Mouse (Mus musculus) gastrocnemius, adult 8-10 months (tissue): ENCODE measurements around the gene Slc2a5. TPM values are rescaled to one million over a fixed set of nuclear protein-coding genes. Genes with fewer than 3 reads are reported as not detected.

Experiments
- DNase-seq, 2 experiments: peaks; one replicate each; pipeline ENCODE4 v3.0.0; 2022; ENCODE audit warnings: low spot score in 2 of 2
- total RNA-seq, 4 experiments: library from RNA; stranded (reverse); gene quantifications; 2 replicates each; pipeline ENCODE4 v1.2.4; 2022

The Slc2a5 gene
- total RNA-seq, result not detected

DNA sequence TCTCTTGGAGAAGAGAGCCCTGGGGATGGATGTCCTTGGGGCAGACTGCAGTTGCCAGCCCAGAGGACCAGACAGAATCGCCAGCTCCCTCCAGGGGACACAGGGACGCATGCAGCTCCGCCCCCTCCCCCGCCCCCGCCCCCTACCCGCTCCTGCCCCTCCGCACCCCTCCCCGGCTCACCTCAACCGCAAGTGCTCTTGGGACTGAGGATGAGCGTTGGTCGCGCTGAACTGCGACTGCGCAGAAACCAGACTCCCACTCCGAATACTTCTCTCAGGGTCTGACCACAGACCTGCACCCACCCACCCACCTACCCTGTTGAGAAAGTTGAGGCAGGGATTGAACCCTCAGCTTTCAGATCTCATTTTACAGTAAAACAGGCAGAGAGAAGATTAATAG, at the start of gene Slc2a5:
Gene Slc2a5, plus strand, starts transcription at position 229 of the 400 bp plus-strand sequence.
- DNase-seq, result no peak

GRCm38 (mm10) chr4:150070136-150070535, 48.9 kb upstream of the Slc2a5 start:
- no peak for DNase-seq

DNA sequence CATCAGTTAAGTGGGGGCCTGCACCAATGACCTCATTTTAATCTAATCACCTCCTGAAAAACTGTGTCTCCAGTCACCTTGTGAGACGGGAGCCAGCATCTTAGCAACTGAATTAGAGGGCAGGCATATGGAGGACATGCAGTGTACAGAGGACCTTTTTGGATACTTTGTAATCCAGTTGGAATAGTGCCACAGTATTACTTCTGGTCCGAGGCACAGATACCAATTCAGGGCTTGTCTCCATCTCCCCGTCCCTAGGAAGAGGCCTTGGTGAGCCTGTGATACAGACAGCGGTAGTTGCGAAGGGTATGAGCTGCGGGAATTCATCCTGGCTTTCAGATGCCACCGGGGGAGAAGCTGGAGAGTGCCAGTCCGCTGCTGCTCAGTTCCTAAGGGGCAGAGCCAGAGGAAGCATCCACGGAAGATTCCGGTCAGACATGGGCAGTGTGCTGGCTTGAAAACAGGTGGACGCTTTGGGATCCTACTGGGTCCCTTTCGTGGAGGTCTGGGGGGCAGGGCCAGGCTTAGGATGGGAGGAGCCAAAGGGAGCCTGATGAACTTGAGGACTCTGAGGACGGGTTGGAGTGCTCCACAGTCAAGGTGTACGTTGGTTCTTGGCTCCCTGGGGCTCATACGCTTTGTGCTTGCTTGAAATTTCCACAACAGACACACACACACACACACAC, 46.5 kb upstream of the Slc2a5 start:
- DNase-seq, result no peak

DNA sequence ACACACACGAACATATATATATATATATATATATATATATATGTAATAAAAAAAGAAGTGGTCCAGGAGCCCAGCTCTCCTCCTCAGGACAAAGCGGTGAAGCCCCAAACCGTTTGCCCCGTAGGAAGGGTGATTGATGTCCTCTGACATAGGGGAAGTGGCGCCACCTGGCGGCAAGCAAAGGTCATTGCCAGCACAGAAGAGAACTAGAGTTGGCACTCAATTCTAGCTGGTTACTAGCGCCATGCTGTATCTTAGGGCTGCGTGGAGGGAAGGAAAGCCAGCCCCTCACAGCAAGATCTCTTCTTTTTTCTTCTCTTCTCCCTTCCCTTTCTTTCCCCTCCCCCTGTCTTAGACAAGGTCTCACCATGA, 46.0 kb upstream of the Slc2a5 start:
- no peak for DNase-seq

GRCm38 (mm10) chr4:150075350-150075749, 43.7 kb upstream of the Slc2a5 start:
- no peak for DNase-seq

DNA sequence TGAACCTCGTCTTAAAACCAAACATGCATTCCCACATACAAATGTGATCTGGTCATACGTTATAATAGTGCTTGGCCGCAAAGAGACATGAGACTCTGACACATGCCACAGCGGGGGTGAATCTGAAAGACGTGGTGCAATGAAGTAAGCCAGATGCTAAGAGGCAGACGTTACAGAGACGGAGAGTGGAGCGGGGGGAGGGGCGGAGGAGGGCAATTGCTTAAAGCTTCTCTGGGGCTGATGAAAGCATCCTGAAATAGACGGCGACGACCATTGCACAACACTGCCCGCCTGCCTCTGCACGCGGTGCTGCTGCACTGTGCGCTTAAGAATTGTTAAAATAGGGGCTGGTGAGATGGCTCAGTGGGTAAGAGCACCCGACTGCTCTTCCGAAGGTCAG, 42.9 kb upstream of the Slc2a5 start:
- no peak for DNase-seq

GRCm38 (mm10) chr4:150078646-150079045, 40.4 kb upstream of the Slc2a5 start:
- DNase-seq, result no peak

GRCm38 (mm10) chr4:150079244-150079643, 39.8 kb upstream of the Slc2a5 start:
- DNase-seq, result no peak

- no peak for DNase-seq
These were observed 38.6 kb upstream of the Slc2a5 start for GRCm38 (mm10) chr4:150080330-150080967.

- DNase-seq, result no peak
These were observed 33.7 kb upstream of the Slc2a5 start for GRCm38 (mm10) chr4:150085366-150085765.

DNA sequence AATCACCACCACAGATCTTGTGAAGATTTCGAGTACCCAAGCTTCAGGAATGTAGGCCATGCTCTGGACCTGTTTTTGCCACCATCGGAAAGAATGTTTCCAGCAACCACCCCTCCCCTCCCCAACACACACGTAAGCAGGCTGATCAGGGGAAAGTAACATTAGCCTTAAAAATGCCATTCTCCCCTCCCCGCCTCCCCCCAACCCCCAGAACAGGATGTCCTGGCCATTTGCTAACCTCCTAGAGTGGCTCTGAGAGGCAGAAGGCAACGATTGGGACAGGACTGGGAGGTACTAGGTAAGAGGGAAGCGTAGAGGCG, 32.3 kb upstream of the Slc2a5 start:
- DNase-seq, result no peak

- DNase-seq, result peak; percentile 91 to 92
These were observed 31.8 kb upstream of the Slc2a5 start, which contains the start of gene Gpr157 for GRCm38 (mm10) chr4:150087161-150087889. Gpr157 (plus strand) TSS chr4:150087365.

DNA sequence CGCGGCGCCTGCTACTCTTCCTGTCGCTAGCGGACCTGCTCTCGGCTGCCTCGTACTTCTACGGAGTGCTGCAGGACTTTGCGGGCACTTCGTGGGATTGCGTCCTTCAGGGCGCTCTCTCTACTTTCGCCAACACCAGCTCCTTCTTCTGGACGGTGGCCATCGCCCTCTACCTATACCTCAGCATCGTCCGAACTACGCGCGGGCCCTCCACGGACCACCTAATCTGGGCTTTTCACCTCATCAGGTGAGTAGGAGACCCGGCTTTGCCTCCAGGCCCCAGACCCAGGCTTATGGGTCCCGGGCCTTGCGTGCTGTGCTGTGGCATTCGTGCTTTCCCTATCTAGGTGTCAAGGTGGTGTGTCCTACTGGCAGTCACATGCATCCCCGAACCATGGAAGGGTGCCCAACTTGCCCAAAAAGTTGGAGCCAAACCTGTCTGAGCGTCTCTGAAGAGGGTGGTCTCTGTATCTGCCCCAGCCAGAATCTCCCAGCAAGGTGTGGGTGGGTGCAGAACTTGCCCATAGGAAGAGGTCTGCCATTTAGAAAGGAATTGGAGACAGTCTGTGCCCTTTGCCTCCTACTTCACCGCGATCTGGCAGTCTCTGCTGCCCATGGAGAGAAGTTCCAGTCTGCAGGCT, 31.1 kb upstream of the Slc2a5 start:
- no peak for DNase-seq

- peak; percentile 50 to 63 for DNase-seq
These were observed 30.0 kb upstream of the Slc2a5 start for GRCm38 (mm10) chr4:150089121-150089520.

GRCm38 (mm10) chr4:150091887-150092582, 27.0 kb upstream of the Slc2a5 start:
- DNase-seq, result peak; percentile 33 to 43

DNA sequence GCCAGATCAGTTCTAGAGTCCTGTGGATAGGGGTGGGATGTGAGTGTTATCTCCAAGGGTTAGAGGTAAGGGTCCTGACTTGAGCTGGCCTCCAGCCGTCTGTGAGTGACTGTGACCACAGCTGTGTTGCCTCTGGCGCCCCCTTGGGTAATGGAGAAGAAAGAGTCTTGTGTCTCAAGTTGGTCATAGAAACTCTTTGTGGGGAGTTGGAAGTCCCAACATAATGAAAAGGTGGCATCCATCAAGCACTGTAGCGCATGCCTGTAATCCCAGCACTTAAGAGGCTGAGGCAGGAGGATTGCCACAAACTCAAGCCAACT, 26.5 kb upstream of the Slc2a5 start:
- DNase-seq, result no peak

- DNase-seq, result no peak
These were observed 25.3 kb upstream of the Slc2a5 start for GRCm38 (mm10) chr4:150093560-150094462.

GRCm38 (mm10) chr4:150094463-150094789, 24.7 kb upstream of the Slc2a5 start:
- DNase-seq, result no peak

- DNase-seq, result no peak
These were observed 22.8 kb upstream of the Slc2a5 start for GRCm38 (mm10) chr4:150096309-150096708.

GRCm38 (mm10) chr4:150097847-150098246, 21.2 kb upstream of the Slc2a5 start:
- DNase-seq, result no peak

DNA sequence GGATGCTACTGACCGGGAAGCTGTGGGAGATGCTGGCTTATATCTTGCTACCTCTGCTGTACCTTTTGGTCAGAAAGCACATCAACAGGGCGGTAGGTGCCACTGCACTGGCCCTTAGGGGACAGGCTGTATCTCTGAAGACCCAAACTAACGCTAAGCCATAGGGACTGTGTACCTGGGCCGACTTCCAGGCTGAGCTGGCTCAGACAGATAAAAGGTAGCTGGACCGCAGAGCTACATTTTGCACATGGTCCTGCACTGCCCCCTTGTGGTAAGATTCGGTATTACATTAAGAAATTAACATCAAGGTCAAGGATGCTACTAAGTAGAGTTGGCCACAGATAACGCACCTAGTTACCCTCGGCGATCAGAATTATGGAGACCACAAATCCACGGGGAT, 20.2 kb upstream of the Slc2a5 start:
- DNase-seq, result peak; percentile 47 to 67
